Mouse (Mus musculus) mouse embryonic stem cell (cell line): ENCODE data around the gene Ace.
"Not testable (repeated sequence)": the region's sequence is repeated elsewhere in the genome, so short reads cannot be mapped to it uniquely, and the experiment has no call there.

Experiments
- in situ Hi-C, 2 experiments: fragments of 300-500 bp; cut with MboI; formaldehyde crosslinking; loops; 1 replicate in 1 of 2; 3 replicates in 1 of 2; pipeline ENCODE4 v1.14.3; 2019 to 2020; ENCODE audit warnings: low sequenced_read_pairs in 2 of 2, low pct_unique_long_range_greater_than_20kb in 1 of 2, mixed read lengths in 1 of 2; ENCODE audit not compliant: unreplicated experiment in 1 of 2

The Ace gene

GRCm38 (mm10) chr11:106032074-106032473, 64.3 kb downstream of the Ace start:
- in situ Hi-C loops: not testable (repeated sequence)

DNA sequence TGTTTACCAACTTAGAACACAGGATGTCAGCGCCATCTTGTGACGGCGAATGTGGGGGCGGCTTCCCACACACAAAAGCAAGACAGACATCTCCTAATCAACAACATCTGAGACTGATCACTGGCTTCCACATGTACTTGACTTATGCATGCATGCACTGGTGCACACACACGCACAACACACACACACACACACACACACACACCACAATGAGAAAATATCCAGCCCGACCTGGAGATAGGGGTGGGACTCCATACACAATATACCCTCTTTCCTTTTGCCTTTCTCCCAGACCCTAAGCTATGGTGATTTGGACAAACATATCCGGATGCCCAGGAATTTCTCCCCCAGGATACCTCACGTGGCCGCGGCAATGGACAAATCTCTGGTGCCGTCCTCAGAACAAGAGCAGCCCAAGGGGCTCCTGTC, 65.8 kb downstream of the Ace start:
- in situ Hi-C loops: no loop called here

GRCm38 (mm10) chr11:106034986-106035385, 67.2 kb downstream of the Ace start:
- in situ Hi-C loops: no loop called here

DNA sequence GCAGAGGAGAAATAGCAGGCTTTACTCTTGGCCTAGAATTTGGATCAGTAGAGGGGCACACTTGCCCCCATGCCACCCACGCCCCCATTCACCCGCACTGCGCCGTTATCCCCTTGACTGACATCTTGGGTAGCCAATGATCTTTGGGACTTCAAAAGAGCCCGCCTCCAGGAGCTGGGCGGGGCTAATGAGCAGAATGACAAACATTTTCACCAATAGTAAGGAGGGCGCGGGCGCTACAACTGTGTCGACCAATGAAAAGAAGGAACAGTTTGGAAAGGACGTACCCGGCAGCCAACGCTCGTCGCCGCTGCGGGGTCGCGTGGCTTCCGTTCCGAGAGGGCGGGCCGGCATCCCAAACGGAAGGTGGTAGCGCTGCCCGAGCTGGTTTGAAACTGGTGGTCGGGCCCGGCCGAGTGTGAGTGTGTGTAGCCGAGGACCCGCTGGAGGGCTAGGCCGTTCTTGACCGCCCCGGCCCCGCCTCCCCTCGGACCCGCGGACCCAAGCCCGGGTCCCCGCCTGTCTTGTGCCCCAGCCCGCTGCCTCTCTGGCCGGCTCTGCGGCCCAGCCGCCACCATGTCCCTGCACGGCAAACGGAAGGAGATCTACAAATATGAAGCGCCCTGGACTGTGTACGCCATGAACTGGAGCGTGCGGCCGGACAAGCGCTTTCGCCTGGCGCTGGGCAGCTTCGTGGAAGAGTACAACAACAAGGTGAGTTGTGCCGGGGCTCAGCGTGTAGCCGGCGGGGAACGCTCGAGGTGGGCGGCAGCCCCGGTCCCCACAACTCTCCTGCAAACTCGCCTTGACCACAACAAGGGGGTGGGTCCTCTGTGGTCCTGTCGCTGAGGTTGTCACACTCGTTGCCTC, 69.0 kb downstream of the Ace start, which contains the start of gene Dcaf7:
Dcaf7 (plus strand) TSS at position 325 of the 870 bp plus-strand sequence.
- in situ Hi-C loops: no loop called here

GRCm38 (mm10) chr11:106037418-106037751, 69.6 kb downstream of the Ace start:
- in situ Hi-C loops: no loop called here
